ENCODE assay signal across 22 mouse cellular contexts in the genomic region with DNA sequence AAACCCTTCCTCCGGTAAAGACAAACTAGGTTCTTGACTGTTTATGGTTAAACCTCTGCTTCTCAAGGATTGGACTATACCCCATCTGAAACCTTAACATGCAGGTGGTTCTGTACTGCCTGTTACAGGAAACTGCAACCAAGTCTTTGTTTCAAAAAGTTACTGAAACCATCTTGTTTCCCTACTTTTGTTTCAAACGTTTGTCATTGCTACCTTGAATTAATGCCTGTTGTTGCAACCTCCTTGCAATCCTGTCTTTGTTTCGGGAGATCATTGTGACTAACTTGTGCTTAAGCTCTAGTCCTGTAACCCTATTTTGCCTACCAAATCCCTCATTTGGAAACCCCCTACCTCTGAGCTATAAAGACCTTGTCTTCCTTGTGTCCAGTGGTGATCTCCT. TPM values are rescaled to one million over a fixed set of nuclear protein-coding genes. Genes with fewer than 3 reads are reported as not detected.
DNase-seq lines count a peak whose midpoint lies in the region; ATAC-seq and TF ChIP-seq lines count a peak whose summit lies in the region.
"Had no signal": no experiment of that assay in that cellular context is flagged by ENCODE, and none has a peak within 500 bp of the region (broad histone marks: within the 10 kb centered on the region; RNA-seq: fewer than 3 reads in every experiment).

No protein-coding gene starts in this region.

- TF ChIP-seq EP300 in CH12.LX (IDR thresholded peaks at IDR 0.05; ENCODE audit: low read length), result peak; percentile 86

- peak; percentile 9 for DNase-seq in thymus, postnatal 0 days (ENCODE audit: low spot score)
- no peak for DNase-seq in thymus, postnatal 10 days (ENCODE audit: low spot score in 2 of 2)
- peak; percentile 53 for DNase-seq in CH12.LX (ENCODE audit: extremely low read depth)
- no peak for DNase-seq in midbrain, embryonic 14.5 days
- DNase-seq: adrenal gland, adult 2 months; adrenal gland, adult 8-10 months; adrenal gland, postnatal 10 days; adrenal gland, postnatal 14 days; adrenal gland, postnatal 25 days; adrenal gland, postnatal 36 days; B cell, adult 2 months; cerebellum, adult 11 months; cerebellum, adult 11-12 months; cerebellum, adult 18-20 months; cerebellum, adult 2 months had no signal

- no peaks in the 10 kb centered on the region for H3K36me3 ChIP-seq in CH12.LX (replicated peaks in 1 of 2; ENCODE audit: control insufficient read depth in 1 of 2, insufficient read depth in 1 of 2, low read length in 1 of 2)
- H3K36me3 ChIP-seq in midbrain, embryonic 14.5 days (ENCODE audit: control insufficient read depth, insufficient read depth, low read length), result no peaks in the 10 kb centered on the region
- H3K36me3 ChIP-seq: G1E had no signal

- H3K27ac ChIP-seq in CH12.LX (ENCODE audit: insufficient read depth, low read depth), result peak overlapping the region; percentile 93
- no peak overlapping the region for H3K27ac ChIP-seq in midbrain, embryonic 14.5 days (replicated peaks; ENCODE audit: low read depth, low read length)

- in situ Hi-C loops in CH12.LX (cut with MboI; ENCODE audit: low pct_ligation_motif_present, low pct_unique_long_range_greater_than_20kb, low sequenced_read_pairs), result no loop called here

- no peak for TF ChIP-seq POLR2A in CH12.LX (IDR thresholded peaks at IDR 0.05; ENCODE audit: low read depth, low read length)

- H3K4me1 ChIP-seq in CH12.LX (ENCODE audit: control insufficient read depth in 1 of 2, insufficient read depth in 2 of 2), result peaks cover 20 to 32% of the 10 kb centered on the region in 2 experiments
- no peaks in the 10 kb centered on the region for H3K4me1 ChIP-seq in midbrain, embryonic 14.5 days (ENCODE audit: control insufficient read depth, insufficient read depth, low read length)

- peak overlapping the region; percentile 42; the same call in 1 of the 2 replicates for H3K4me2 ChIP-seq in CH12.LX (ENCODE audit: insufficient read depth, low read depth, poor library complexity, severe bottlenecking)
- H3K4me2 ChIP-seq in midbrain, embryonic 14.5 days (ENCODE audit: low read length), result no peak overlapping the region

- peak overlapping the region; percentile 56; the same call in 1 of the 2 replicates for H3K9ac ChIP-seq in CH12.LX (ENCODE audit: insufficient read depth, low read depth)
- no peak overlapping the region for H3K9ac ChIP-seq in midbrain, embryonic 14.5 days (replicated peaks; ENCODE audit: low read length)

- H3K4me3 ChIP-seq in CH12.LX (replicated peaks in 1 of 3; ENCODE audit: low read depth in 2 of 3, low read length in 2 of 3, poor library complexity in 1 of 3), result no peak overlapping the region
- no peak overlapping the region for H3K4me3 ChIP-seq in midbrain, embryonic 14.5 days (replicated peaks; ENCODE audit: low read depth, low read length)

- TF ChIP-seq CTCF in CH12.LX (conservative IDR thresholded peaks at IDR 0.05 in 1 of 2, IDR thresholded peaks at IDR 0.05 in 1 of 2; ENCODE audit: low read depth in 2 of 2, low read length in 2 of 2), result no peak; a peak in 1 of 4 replicates

- H3K9me3 ChIP-seq in CH12.LX (replicated peaks; ENCODE audit: low read length), result peaks cover 5% of the 10 kb centered on the region
- peaks cover 4% of the 10 kb centered on the region; the same call in 1 of the 2 replicates for H3K9me3 ChIP-seq in midbrain, embryonic 14.5 days (ENCODE audit: control insufficient read depth, low read length)

- dilution Hi-C loops in CH12.LX (cut with MboI; ENCODE audit: extremely low pct_ligation_motif_present, extremely low pct_unique_long_range_greater_than_20kb, low sequenced_read_pairs), result no loop called here

- no peaks in the 10 kb centered on the region for H3K79me2 ChIP-seq in CH12.LX (replicated peaks; ENCODE audit: control insufficient read depth, extremely low read depth, insufficient read depth, poor library complexity, severe bottlenecking)

- ATAC-seq in midbrain, embryonic 14.5 days (ENCODE audit: low FRiP score, low TSS enrichment), result no peak
- ATAC-seq: activated CD4-positive, CD25-positive, alpha-beta regulatory T cell, adult 4 months; CD4-positive, CD25-positive, alpha-beta regulatory T cell, adult 4 months; Patski had no signal

- no peak for TF ChIP-seq RAD21 in CH12.LX (IDR thresholded peaks at IDR 0.05; ENCODE audit: low read depth, low read length)

- no peaks in the 10 kb centered on the region for H3K27me3 ChIP-seq in CH12.LX (replicated peaks)
- peaks cover 26% of the 10 kb centered on the region for H3K27me3 ChIP-seq in midbrain, embryonic 14.5 days (ENCODE audit: control insufficient read depth, insufficient read depth, low read length)
- H3K27me3 ChIP-seq: Patski had no signal

- WGBS in midbrain, embryonic 14.5 days, result 49% methylated on average over 3 of the region's 3 CpGs

TF ChIP-seq in CH12.LX, 34 proteins besides CTCF, POLR2A, EP300 and RAD21:
- TF ChIP-seq TCF12 (IDR thresholded peaks at IDR 0.05; ENCODE audit: low read depth, low read length) (peak; percentile 48; the same call in 1 of the 2 replicates), MYC (IDR thresholded peaks at IDR 0.05; ENCODE audit: low read depth, low read length) (peak; percentile 69), IRF4 (IDR thresholded peaks at IDR 0.05; ENCODE audit: low read depth, low read length) (peak; percentile 71; the same call in 1 of the 2 replicates), MAX (IDR thresholded peaks at IDR 0.05; ENCODE audit: low read length) (peak; percentile 36; the same call in 1 of the 2 replicates), SIN3A (IDR thresholded peaks at IDR 0.05; ENCODE audit: low read length) (peak; percentile 62; the same call in 1 of the 2 replicates), ETS1 (conservative IDR thresholded peaks at IDR 0.05; ENCODE audit: low read depth, low read length) (peak; percentile 16; the same call in 1 of the 2 replicates), ZKSCAN1 (IDR thresholded peaks at IDR 0.05; ENCODE audit: borderline replicate concordance, low read depth, low read length) (no peak), CHD2 (IDR thresholded peaks at IDR 0.05; ENCODE audit: low read length) (0 out of 2 replicates have a peak, but pooled peaks have one; percentile 29), SMC3 (IDR thresholded peaks at IDR 0.05; ENCODE audit: low read depth, low read length) (peak; percentile 2; the same call in 1 of the 2 replicates), ELF1 (IDR thresholded peaks at IDR 0.05; ENCODE audit: low read depth, low read length) (0 out of 2 replicates have a peak, but pooled peaks have one; percentile 8), PAX5 (IDR thresholded peaks at IDR 0.05; ENCODE audit: low read length) (no peak), HCFC1 (IDR thresholded peaks at IDR 0.05; ENCODE audit: low read depth, low read length) (no peak), MAFK (IDR thresholded peaks at IDR 0.05; ENCODE audit: insufficient replicate concordance, low read length) (0 out of 2 replicates have a peak, but pooled peaks have one; percentile 43), JUN (IDR thresholded peaks at IDR 0.05; ENCODE audit: insufficient read depth, low read depth, low read length) (no peak), MEF2A (IDR thresholded peaks at IDR 0.05; ENCODE audit: borderline replicate concordance, low read depth, low read length) (no peak; the same call in 1 of the 2 replicates), BHLHE40 (IDR thresholded peaks at IDR 0.05; ENCODE audit: low read depth, low read length) (peak; percentile 53)

RNA-seq across cellular contexts. Expression of a gene that starts 55.3 kb away (rescaled TPM):
- polyA plus RNA-seq in thymus, postnatal 0 days (2015; fragmentation: Nextera tagmentation; extraction: Ambion mirVana), result not detected in 2 replicates
- total RNA-seq in CH12.LX (2012; rRNA removed) (not detected in 2 replicates), CH12.LX (2014; rRNA removed) (not detected in 2 replicates)
- not detected in 2 replicates for polyA plus RNA-seq in CH12.LX (2012; ENCODE audit: insufficient read length, low read depth)
- polyA plus RNA-seq in midbrain, embryonic 14.5 days (2014; fragmentation: Nextera tagmentation; extraction: Ambion mirVana), result not detected in 2 replicates
- total RNA-seq: ES-E14, MEL had no signal
- polyA plus RNA-seq: activated CD4-positive, CD25-positive, alpha-beta regulatory T cell, adult 4 months; brain, embryonic 14.5 days; CD4-positive, CD25-positive, alpha-beta regulatory T cell, adult 4 months; cerebellum, adult 2 months; G1E; Patski had no signal

Comparison
In these comparisons a context has a peak if more than half of its experiments do, and no peak if none do; other contexts are left out.
1. DNase-seq: peak in thymus, postnatal 0 days (single experiment) and CH12.LX (single experiment); none in thymus, postnatal 10 days (0 of 2) and midbrain, embryonic 14.5 days (single experiment).